Mouse (Mus musculus): ENCODE measurements at regions not wholly inside any gene's neighbourhood (a gene's known extent, or its start where the extent isn't known, plus 50 kb on each side); places are given as distances from the start of the nearest gene placed in this dataset.

DNA sequence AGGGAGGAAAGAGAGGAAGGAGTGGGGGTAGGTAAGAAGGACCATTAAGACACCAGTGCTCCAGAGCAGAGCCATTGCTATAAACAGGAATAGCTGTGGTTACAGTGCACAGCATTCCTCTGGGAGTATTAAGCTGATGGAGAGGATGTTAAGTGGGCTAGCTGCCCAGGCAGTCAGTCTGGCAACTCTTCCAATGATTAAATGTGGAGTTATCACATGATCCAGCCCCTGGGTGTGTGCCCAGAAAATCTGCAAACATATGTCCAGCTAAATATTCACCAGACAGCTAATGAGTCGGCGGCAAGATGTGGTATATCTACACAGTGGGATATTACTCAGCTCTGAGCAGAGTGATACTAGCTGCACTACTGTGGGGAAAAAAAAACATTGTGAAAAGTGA lies 229.7 kb downstream of the Ankrd50 start:
- DNase-seq: peak; percentile 76 to 83

- no peak for DNase-seq
Observed at GRCm38 (mm10) chr3:38251592-38251991, 233.1 kb downstream of the Ankrd50 start.

- no peak for DNase-seq
Observed at GRCm38 (mm10) chr3:38250552-38250951, 234.1 kb downstream of the Ankrd50 start.

DNA sequence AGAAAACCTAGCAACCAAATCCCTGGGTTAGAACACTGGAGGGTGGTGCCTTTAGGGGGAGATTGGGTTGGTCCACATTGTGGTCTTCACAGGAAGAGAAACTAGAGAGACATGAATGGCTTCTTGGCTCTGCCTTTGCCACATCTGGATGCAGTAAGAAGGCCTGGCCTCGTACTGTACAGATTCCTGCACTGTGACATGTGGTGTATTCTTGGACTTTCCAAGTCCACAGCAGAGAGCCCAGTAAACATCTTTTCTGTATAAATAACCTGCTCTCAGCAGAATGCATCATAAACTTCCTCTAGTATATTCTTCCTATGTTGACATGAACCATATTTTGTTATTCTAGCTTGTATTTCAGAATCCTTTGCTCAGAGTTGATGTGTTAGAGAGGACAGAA lies 235.7 kb downstream of the Ankrd50 start:
- no peak for DNase-seq

DNA sequence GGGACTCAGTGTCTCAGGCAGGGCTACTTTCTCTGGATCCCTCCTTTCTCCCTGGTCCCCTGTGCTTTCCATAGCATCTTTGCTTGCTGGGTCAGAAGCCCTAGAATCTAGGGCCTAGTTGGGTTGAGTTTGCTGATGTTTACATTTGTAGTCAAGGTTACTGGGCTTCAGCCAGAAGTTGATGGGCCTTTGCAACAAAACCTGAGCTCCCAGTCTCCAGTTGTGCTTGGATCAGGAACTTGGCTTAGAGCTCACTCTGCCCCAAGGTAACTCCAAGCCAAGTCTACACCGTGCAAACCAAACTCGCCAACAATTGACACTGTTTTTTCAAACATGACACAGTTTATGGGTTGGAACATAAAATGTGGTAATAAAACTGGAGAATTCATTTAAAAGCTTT lies 238.2 kb downstream of the Ankrd50 start:
- DNase-seq: no peak

DNA sequence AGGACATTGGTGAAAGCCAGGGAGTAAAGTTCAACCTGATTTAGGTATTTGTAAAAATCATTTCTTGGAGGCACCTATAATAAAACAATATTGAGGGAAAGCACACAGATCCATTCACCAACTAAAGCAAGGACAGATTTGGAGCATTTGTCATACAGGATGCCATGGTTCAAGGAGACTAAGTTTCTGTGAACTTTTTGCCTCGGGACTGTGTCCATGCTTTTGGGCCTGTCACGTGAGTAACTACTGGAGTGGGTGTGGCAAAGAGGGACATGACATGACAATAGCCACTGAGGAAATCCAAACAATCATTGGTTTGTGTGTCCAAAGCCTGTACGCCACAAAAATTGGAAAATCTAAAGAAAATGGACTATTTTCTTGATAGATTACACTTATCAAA lies 241.4 kb downstream of the Ankrd50 start:
- DNase-seq: no peak

DNA sequence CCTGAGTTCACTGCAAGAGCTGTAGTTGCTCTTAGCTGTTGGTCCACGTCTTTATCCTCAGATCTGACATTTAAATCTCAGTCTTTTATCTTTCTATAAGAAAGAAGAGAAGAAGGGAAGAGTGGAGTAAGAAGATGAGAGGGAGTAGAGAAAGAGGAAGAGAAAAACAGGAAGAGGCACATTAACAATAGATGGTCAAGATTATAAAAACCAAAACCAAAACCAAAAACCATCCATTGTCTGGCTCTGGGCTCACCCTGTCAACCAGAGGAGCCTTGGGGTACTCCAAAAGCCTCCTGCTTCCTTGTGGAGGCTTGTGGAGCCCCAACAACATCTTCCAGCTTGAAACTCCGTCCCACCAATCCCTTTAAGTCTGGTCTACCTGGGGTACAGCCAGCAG lies 247.0 kb downstream of the Ankrd50 start:
- no peak for DNase-seq

- no peak for DNase-seq
Observed at GRCm38 (mm10) chr3:38235736-38236083, 248.9 kb downstream of the Ankrd50 start.

- DNase-seq: no peak
Observed at GRCm38 (mm10) chr3:38235033-38235735, 249.5 kb downstream of the Ankrd50 start.

DNA sequence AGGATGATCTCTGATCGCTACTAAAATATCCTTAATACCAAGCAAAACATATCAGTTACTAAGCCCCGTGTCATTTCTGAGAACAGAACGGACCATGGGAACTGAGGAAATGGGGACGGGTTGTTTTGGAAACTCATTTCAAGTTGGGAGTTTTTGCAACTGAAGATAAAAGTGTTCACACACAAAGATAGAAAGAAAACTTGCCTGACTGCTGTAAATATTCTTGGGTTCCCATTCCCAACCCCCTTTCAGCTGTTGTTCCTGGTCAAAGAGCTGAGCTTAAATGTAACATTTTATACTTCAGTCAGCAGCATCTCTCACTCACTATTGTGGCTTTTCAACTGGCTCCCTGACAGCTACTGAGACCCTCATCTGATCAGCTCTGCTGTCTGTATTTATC lies 250.1 kb downstream of the Ankrd50 start:
- DNase-seq: no peak

- no peak for DNase-seq
Observed at GRCm38 (mm10) chr3:38234006-38234405, 250.6 kb downstream of the Ankrd50 start.

GRCm38 (mm10) chr3:38233091-38233490 lies 251.6 kb downstream of the Ankrd50 start:
- no peak for DNase-seq

DNA sequence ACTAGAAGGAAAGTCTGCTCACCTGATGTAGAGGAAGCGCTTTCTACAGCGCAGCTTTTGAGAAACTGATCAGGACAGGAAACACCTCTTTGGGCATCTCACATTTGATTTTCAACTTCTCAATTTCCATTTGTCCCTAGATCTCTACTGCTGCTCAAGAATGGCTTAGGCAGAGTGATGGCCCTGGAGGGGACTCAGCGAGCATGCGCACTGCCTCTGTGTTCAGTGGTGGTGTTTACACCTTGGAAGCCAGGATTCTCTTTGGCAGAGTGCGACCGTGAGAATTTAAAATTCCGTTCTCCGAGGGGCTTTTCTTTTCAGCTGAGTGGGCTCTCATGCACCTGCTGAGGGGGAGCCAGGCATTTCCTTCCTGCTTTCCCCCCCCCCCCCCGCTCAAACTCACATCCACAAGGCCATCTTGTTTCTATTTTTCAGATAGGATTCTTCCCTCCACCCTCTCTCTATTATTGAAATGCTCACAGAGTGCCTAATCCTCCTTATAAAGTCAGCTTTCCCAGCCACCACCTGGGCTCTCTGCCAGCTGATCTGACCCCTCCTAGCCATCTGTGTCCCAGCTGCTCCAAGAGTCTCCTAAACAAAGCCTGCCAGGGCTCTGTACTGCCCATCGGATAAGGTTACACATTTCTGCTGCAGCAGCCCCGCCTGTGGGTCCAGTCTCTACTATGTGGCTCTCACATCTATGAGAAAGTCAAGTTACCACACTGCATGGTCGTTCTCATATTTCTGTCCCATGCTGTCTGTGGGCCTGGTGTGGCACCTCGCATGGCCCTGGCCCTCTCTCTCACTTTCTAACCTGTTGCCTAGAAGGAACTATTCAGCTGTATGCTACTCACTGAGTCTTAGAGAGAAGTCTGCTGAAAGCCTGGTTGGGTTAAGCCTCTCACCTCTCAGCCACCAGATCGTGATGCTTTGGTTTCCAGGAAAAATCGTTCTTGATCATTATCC lies 252.2 kb downstream of the Ankrd50 start:
- DNase-seq: peak; percentile 49 to 67

DNA sequence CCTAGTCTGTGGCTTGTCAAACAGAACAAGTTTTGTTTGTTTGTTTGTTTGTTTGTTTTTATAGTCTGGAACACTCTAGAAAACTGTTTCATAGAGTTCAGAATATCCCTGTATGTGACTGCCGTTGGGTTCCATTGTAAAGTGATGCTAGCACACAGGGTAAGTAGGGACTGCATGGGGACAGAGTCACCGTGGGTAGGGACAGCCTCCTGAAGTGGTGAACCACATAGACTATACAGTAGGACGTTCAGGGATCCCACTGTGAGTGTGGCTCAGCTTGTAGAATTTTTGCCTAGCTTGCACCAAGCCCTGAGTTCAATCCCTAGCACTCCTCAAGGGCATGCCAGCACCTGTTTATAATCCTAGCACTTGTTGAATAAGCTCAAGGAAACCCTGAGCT lies 253.1 kb downstream of the Ankrd50 start:
- DNase-seq: no peak

- no peak for DNase-seq
Observed at GRCm38 (mm10) chr3:38230796-38231195, 253.8 kb downstream of the Ankrd50 start.

GRCm38 (mm10) chr3:38229686-38230085 lies 255.0 kb downstream of the Ankrd50 start:
- DNase-seq: no peak

GRCm38 (mm10) chr3:38229051-38229450 lies 255.6 kb downstream of the Ankrd50 start:
- no peak for DNase-seq

DNA sequence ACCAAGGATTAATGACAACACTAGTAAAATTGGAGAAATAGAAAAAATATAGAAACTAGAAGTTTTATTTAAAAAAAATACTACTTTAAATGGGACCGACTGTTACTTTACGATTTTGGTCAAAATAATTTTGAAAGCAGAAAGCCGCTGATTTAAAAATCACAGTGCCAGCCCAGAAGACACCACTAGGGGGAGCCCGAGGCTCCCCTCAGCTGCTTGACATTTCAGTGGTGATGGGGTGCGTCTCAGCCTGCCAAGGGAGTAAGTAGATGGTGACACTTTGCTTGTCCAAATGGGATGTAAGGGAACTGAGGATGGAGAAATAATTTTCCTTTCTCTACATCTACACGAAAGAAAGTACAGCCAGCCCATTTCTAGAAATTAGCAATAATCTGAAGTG lies 257.0 kb downstream of the Ankrd50 start:
- DNase-seq: peak; percentile 59 to 81

DNA sequence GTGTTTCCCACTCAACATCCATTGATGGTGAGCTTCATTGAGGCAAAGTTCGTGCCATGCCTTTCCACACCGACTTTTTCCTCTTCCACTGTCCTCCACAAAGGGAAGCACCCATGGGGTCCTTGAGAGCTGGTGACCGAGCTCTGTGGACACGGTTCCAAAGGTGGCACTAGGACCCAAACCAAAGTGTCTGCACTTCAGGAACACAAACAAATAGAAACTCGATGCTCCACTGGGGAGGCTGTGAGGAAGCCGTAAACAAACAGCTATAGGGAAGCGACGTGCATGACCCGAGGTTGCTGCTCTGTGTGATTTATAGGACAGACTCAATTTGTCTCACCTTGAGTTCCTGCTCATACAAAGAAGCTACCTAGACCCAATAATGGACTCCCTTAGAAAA lies 257.5 kb downstream of the Ankrd50 start:
- no peak for DNase-seq

GRCm38 (mm10) chr3:38226147-38226546 lies 258.5 kb downstream of the Ankrd50 start:
- no peak for DNase-seq

GRCm38 (mm10) chr3:38221834-38222215 lies 262.8 kb downstream of the Ankrd50 start:
- DNase-seq: no peak

DNA sequence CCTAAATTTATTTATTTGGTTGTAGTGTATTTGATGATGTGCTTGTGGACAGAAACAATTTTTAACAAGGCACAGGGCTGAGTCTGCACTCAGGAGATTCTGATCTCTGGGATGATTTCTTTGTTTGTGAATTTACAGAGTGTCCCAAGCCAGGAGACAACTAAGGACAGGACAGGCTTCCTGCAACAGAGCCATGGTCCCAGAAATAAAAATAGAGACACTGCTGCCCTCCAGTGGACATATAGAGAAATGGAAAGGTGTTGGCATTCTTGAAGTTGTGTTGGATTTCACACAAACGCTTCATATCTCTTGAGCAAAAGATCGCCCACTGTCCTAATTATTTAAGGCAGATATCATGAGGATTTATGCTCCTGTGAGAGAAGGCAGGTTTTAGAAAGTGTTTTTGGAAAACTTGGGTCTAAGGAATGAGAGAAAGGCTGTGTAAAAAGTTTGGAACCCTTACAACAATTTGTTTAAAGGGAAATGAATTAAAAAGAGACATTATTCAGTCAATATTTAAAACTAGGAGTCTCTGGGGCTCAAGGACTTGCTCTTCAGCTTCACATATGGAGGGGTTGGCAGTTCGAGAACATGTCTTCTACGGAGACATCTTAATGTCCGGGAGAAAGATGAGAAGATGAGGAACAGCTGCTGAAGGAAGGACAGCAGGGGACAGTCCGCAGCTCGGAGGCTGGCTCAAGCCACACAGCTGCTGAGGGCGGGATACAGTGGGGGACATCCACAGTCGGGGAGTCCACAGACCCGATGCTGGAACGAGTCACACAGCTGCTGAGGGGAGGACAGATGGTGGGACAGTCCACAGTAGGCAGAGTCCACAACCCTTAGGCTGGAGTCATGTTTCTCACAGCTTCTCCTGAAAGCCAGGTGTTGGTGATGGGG lies 263.5 kb downstream of the Ankrd50 start:
- peak; percentile 62 to 72 for DNase-seq

- DNase-seq: no peak
Observed at GRCm38 (mm10) chr3:38209081-38209480, 275.6 kb downstream of the Ankrd50 start.
